Mouse (Mus musculus) cerebellum, adult 11 months (tissue): ENCODE results near the gene Slc22a14.

ENCODE experiments used
- DNase-seq: peaks from one replicate; pipeline ENCODE4 v3.0.0; 2022

Gene Slc22a14

GRCm38 (mm10) chr9:119192202-119192990, 173.0 kb downstream of the Slc22a14 start:
- DNase-seq, result peak; percentile 5

- DNase-seq, result no peak
These were observed 184.1 kb downstream of the Slc22a14 start for GRCm38 (mm10) chr9:119181241-119181728.

GRCm38 (mm10) chr9:119179292-119179691, 186.1 kb downstream of the Slc22a14 start:
- no peak for DNase-seq

GRCm38 (mm10) chr9:119167608-119168007, 197.7 kb downstream of the Slc22a14 start:
- DNase-seq, result no peak

- DNase-seq, result no peak
These were observed 199.8 kb downstream of the Slc22a14 start for GRCm38 (mm10) chr9:119165548-119165947.

GRCm38 (mm10) chr9:119164743-119165142, 200.6 kb downstream of the Slc22a14 start:
- no peak for DNase-seq

- DNase-seq, result no peak
These were observed 204.7 kb downstream of the Slc22a14 start for GRCm38 (mm10) chr9:119160689-119161088.

- no peak for DNase-seq
These were observed 206.5 kb downstream of the Slc22a14 start, which contains the start of gene Gm47289 for GRCm38 (mm10) chr9:119158861-119159260. Gene Gm47289 (plus strand): TSS chr9:119159161.

- peak; percentile 22 for DNase-seq
These were observed 208.8 kb downstream of the Slc22a14 start, which contains the start of gene Acaa1b for GRCm38 (mm10) chr9:119156278-119157201. Gene Acaa1b (minus strand): TSS chr9:119157093.

- DNase-seq, result no peak
These were observed 209.5 kb downstream of the Slc22a14 start for GRCm38 (mm10) chr9:119155826-119156225.

GRCm38 (mm10) chr9:119155416-119155815, 209.9 kb downstream of the Slc22a14 start:
- no peak for DNase-seq

GRCm38 (mm10) chr9:119151751-119152150, 213.6 kb downstream of the Slc22a14 start:
- no peak for DNase-seq

- no peak for DNase-seq
These were observed 215.8 kb downstream of the Slc22a14 start for GRCm38 (mm10) chr9:119149601-119150000.

- no peak for DNase-seq
These were observed 219.1 kb downstream of the Slc22a14 start for GRCm38 (mm10) chr9:119146098-119146770.

- DNase-seq, result no peak
These were observed 219.7 kb downstream of the Slc22a14 start for GRCm38 (mm10) chr9:119145638-119146037.

GRCm38 (mm10) chr9:119145137-119145536, 220.2 kb downstream of the Slc22a14 start:
- no peak for DNase-seq

- DNase-seq, result peak; percentile 14
These were observed 220.7 kb downstream of the Slc22a14 start for GRCm38 (mm10) chr9:119144696-119145095.

- DNase-seq, result no peak
These were observed 222.0 kb downstream of the Slc22a14 start for GRCm38 (mm10) chr9:119143372-119143771.

- no peak for DNase-seq
These were observed 223.3 kb downstream of the Slc22a14 start for GRCm38 (mm10) chr9:119142066-119142465.

GRCm38 (mm10) chr9:119138836-119139235, 226.5 kb downstream of the Slc22a14 start:
- DNase-seq, result no peak

GRCm38 (mm10) chr9:119130692-119131091, 234.7 kb downstream of the Slc22a14 start:
- DNase-seq, result no peak

GRCm38 (mm10) chr9:119128436-119129181, 236.7 kb downstream of the Slc22a14 start:
- DNase-seq, result no peak
